Mouse (Mus musculus) splenic B cell, adult 2 months (primary cell): ENCODE measurements around the gene Ttc6.

Source experiments
- DNase-seq: peaks from one replicate; pipeline ENCODE4 v3.0.0-alpha.2; 2011; ENCODE audit warnings: low read depth, low spot score
- H3K27me3 ChIP-seq: 2 replicates; pipeline ENCODE4 v1.6.1; 2012; ENCODE audit warnings: mild to moderate bottlenecking, low read length, moderate library complexity, mixed read lengths; ENCODE audit not compliant: control insufficient read depth, poor library complexity, insufficient read depth, severe bottlenecking
- H3K36me3 ChIP-seq: 2 replicates; pipeline ENCODE4 v1.6.1; 2012; ENCODE audit warnings: mild to moderate bottlenecking, low read length, moderate library complexity, mixed read lengths; ENCODE audit not compliant: control insufficient read depth, poor library complexity, insufficient read depth, severe bottlenecking

The Ttc6 gene

GRCm38 (mm10) chr12:57709966-57710365, 146.1 kb downstream of the Ttc6 start:
- Histone ChIP-seq H3K27me3 (no peaks in the 10 kb centered on the region; the same call in 1 of the 2 replicates), H3K36me3 (no peaks in the 10 kb centered on the region)
- no peak for DNase-seq

DNA sequence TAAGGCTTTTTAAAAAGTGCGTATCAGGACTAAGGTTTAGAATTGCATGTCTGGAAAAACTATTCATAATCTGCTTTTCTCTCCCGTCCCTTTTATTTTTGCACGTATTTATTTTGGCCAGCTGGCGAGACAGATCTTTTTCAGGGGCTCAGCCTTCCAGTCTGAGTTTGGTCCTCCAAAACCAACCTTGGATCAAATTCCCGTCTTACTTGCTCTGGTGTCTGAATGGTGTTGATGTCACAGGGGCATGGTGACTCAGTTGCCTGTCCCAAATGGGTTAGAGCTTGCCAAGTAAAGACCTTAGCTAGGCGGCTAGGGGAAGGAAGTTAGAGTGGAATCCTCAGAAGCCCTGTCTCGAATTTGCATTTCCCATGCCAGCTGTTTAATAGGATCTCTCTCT, 200.8 kb downstream of the Ttc6 start:
- no peaks in the 10 kb centered on the region for H3K27me3 ChIP-seq
- no peak for DNase-seq

GRCm38 (mm10) chr12:57776290-57776997, 212.5 kb downstream of the Ttc6 start:
- H3K27me3 ChIP-seq: no peaks in the 10 kb centered on the region
- DNase-seq: no peak
- no peaks in the 10 kb centered on the region for H3K36me3 ChIP-seq

More for the DNA sequence above, 200.8 kb downstream of the Ttc6 start:
- H3K36me3 ChIP-seq: no peaks in the 10 kb centered on the region

DNA sequence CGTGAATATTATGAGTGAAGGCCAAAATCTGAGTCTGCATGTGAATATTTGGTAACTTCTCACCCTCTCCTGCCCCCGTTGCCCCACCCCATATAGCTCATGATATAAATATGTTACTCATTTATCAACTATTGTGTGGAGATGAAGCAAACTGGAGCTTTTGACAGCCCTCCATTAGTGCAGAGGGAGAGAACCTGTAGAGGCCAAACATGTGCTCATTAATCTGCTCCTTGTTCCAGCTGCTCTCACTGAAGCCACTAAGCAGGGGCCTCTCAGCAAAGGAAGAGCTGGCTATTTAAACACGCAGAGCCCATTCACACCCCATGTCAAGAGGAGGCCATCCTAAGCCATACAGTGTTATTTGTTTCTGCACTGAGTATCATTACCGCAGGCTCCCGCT, 218.0 kb downstream of the Ttc6 start:
- Histone ChIP-seq H3K36me3 (no peaks in the 10 kb centered on the region), H3K27me3 (no peaks in the 10 kb centered on the region)
- DNase-seq: no peak

DNA sequence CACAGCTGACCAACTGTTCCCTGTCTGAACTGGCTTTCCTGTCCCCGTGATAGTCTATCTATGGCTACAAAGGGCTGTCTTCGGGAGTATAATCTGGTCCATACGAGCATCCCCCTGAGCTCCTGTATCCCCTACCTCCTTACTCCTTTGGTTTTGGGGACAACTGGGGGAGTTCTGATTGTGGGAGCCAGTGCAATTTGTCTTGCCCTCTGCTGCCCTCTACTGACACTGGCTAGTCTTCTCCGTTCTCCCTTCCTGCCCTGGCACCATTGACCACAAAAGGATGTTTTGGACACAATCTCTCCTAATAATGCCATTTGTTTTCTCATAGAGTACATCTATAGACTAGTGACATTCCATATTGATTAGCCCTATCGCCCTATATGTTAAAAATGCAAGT, 223.6 kb downstream of the Ttc6 start:
- no peaks in the 10 kb centered on the region for H3K36me3 ChIP-seq
- H3K27me3 ChIP-seq: no peaks in the 10 kb centered on the region
- DNase-seq: no peak
